Mouse (Mus musculus) CH12.LX (cell line): ENCODE measurements around the gene Dkc1. TPM values are rescaled to one million over a fixed set of nuclear protein-coding genes. Genes with fewer than 3 reads are reported as not detected.
A peak's percentile ranks its signal among the peaks of the same experiment; 100 is the strongest.

Source experiments
- DNase-seq: peaks from one replicate; pipeline ENCODE4 v3.0.0-alpha.2; 2013; ENCODE audit errors: extremely low read depth
- H3K27ac ChIP-seq: 2 replicates; pipeline ENCODE4 v1.5.1; 2012; ENCODE audit warnings: low read depth, mild to moderate bottlenecking, control low read depth, moderate library complexity; ENCODE audit not compliant: insufficient read depth
- H3K27me3 ChIP-seq: replicated peaks from 2 replicates; pipeline ENCODE3; 2012; ENCODE audit warnings: inconsistent platforms
- H3K36me3 ChIP-seq, 2 experiments: replicated peaks in 1 of 2; 2 replicates each; pipeline versions ENCODE3 to v1.6.1; 2012; ENCODE audit warnings: inconsistent platforms in 1 of 2, low read length in 1 of 2, mild to moderate bottlenecking in 1 of 2, mixed read lengths in 1 of 2, moderate library complexity in 1 of 2; ENCODE audit not compliant: control insufficient read depth in 1 of 2, insufficient read depth in 1 of 2
- H3K4me1 ChIP-seq, 2 experiments: 2 replicates each; pipeline ENCODE4 v1.6.1; 2012; ENCODE audit warnings: inconsistent platforms in 1 of 2, moderate library complexity in 1 of 2; ENCODE audit not compliant: insufficient read depth in 2 of 2, control insufficient read depth in 1 of 2
- H3K4me2 ChIP-seq: 2 replicates; pipeline ENCODE4 v1.6.1; 2012; ENCODE audit warnings: low read depth, mild to moderate bottlenecking, control low read depth; ENCODE audit not compliant: poor library complexity, insufficient read depth, severe bottlenecking
- H3K4me3 ChIP-seq, 3 experiments: fragments of 150-350 bp in 1 of 3; sonication (generic) in 1 of 3; replicated peaks in 1 of 3; 2 replicates each; pipeline versions ENCODE3 to v1.5.1; 2011 to 2012; ENCODE audit warnings: low read depth in 2 of 3, low read length in 2 of 3, mild to moderate bottlenecking in 2 of 3, moderate library complexity in 2 of 3, control low read depth in 1 of 3, improper control_type of control experiment in 1 of 3, inconsistent platforms in 1 of 3, mixed read lengths in 1 of 3; ENCODE audit not compliant: poor library complexity in 1 of 3
- H3K79me2 ChIP-seq: replicated peaks from 2 replicates; pipeline ENCODE4 v1.6.1; 2012; ENCODE audit warnings: mild to moderate bottlenecking, moderate library complexity; ENCODE audit not compliant: control insufficient read depth, poor library complexity, insufficient read depth, severe bottlenecking; ENCODE audit errors: extremely low read depth
- H3K9ac ChIP-seq: 2 replicates; pipeline ENCODE4 v1.6.1; 2012; ENCODE audit warnings: low read depth, mild to moderate bottlenecking, control low read depth, moderate library complexity; ENCODE audit not compliant: insufficient read depth
- H3K9me3 ChIP-seq: replicated peaks from 2 replicates; pipeline ENCODE3; 2012; ENCODE audit warnings: low read length, inconsistent platforms, mixed read lengths
- CHD2 ChIP-seq: IDR thresholded peaks from 2 replicates; pipeline ENCODE4 v1.6.1; 2011; ENCODE audit warnings: low read length, improper control_type of control experiment
- CTCF ChIP-seq, 2 experiments: IDR thresholded peaks in 1 of 2; conservative IDR thresholded peaks in 1 of 2; 2 replicates each; pipeline ENCODE4 v1.5.1; 2011 to 2012; ENCODE audit warnings: low read depth in 2 of 2, low read length in 2 of 2, improper control_type of control experiment in 1 of 2, inconsistent platforms in 1 of 2, mild to moderate bottlenecking in 1 of 2, moderate library complexity in 1 of 2
- ELF1 ChIP-seq: IDR thresholded peaks from 2 replicates; pipeline ENCODE4 v1.6.1; 2014; ENCODE audit warnings: low read depth, mild to moderate bottlenecking, inconsistent platforms, low read length, improper control_type of control experiment
- EP300 ChIP-seq: IDR thresholded peaks from 2 replicates; pipeline ENCODE4 v1.6.1; 2011; ENCODE audit warnings: low read length, improper control_type of control experiment
- ETS1 ChIP-seq: conservative IDR thresholded peaks from 2 replicates; pipeline ENCODE4 v1.6.1; 2012; ENCODE audit warnings: low read depth, mild to moderate bottlenecking, inconsistent platforms, low read length, improper control_type of control experiment, moderate library complexity
- HCFC1 ChIP-seq: IDR thresholded peaks from 2 replicates; pipeline ENCODE4 v1.6.1; 2012; ENCODE audit warnings: low read depth, mild to moderate bottlenecking, inconsistent platforms, low read length, improper control_type of control experiment
- IRF4 ChIP-seq: IDR thresholded peaks from 2 replicates; pipeline ENCODE4 v1.6.1; 2014; ENCODE audit warnings: low read depth, mild to moderate bottlenecking, inconsistent platforms, low read length, improper control_type of control experiment
- JUND ChIP-seq: conservative IDR thresholded peaks from 2 replicates; pipeline ENCODE4 v1.6.1; 2011; ENCODE audit warnings: low read depth, low read length, improper control_type of control experiment
- MAX ChIP-seq: IDR thresholded peaks from 2 replicates; pipeline ENCODE4 v1.6.1; 2011; ENCODE audit warnings: low read length, improper control_type of control experiment
- MAZ ChIP-seq: IDR thresholded peaks from 2 replicates; pipeline ENCODE4 v1.6.1; 2012; ENCODE audit warnings: low read depth, mild to moderate bottlenecking, inconsistent platforms, low read length, improper control_type of control experiment, moderate library complexity
- MEF2A ChIP-seq: IDR thresholded peaks from 2 replicates; pipeline ENCODE4 v1.6.1; 2014; ENCODE audit warnings: low read depth, mild to moderate bottlenecking, inconsistent platforms, low read length, improper control_type of control experiment, borderline replicate concordance
- MYC ChIP-seq: IDR thresholded peaks from 2 replicates; pipeline ENCODE4 v1.6.1; 2011; ENCODE audit warnings: low read depth, mild to moderate bottlenecking, improper control_type of control experiment, low read length
- PAX5 ChIP-seq: IDR thresholded peaks from 2 replicates; pipeline ENCODE4 v1.6.1; 2012; ENCODE audit warnings: low read length, inconsistent platforms, mixed read lengths
- POLR2AphosphoS2 ChIP-seq: IDR thresholded peaks from 2 replicates; pipeline ENCODE4 v1.6.1; 2011; ENCODE audit warnings: low read depth, low read length, improper control_type of control experiment
- RAD21 ChIP-seq: IDR thresholded peaks from 2 replicates; pipeline ENCODE4 v1.6.1; 2011; ENCODE audit warnings: low read depth, mild to moderate bottlenecking, low read length, improper control_type of control experiment, moderate library complexity
- SMC3 ChIP-seq: IDR thresholded peaks from 2 replicates; pipeline ENCODE4 v1.6.1; 2011; ENCODE audit warnings: low read depth, low read length, improper control_type of control experiment
- dilution Hi-C: fragments of 300-500 bp; cut with MboI; formaldehyde crosslinking; loops from 2 replicates; pipeline ENCODE4 v1.14.3; 2020; ENCODE audit warnings: low sequenced_read_pairs; ENCODE audit not compliant: extremely low pct_unique_long_range_greater_than_20kb, extremely low pct_ligation_motif_present
- in situ Hi-C: fragments of 300-500 bp; cut with MboI; formaldehyde crosslinking; loops from 3 replicates; pipeline ENCODE4 v1.14.3; 2019; ENCODE audit warnings: low sequenced_read_pairs, low pct_ligation_motif_present, low pct_unique_long_range_greater_than_20kb, mixed read lengths
- polyA plus RNA-seq: library from polyadenylated mRNA; unstranded; fragments of >175 nt; gene quantifications from 2 replicates; pipeline ENCODE4 v1.2.1, GENCODE M21; 2012; ENCODE audit warnings: low read depth; ENCODE audit not compliant: insufficient read length
- total RNA-seq, 2 experiments: library from RNA; depleted of rRNA; stranded (reverse); fragments of 300-350 nt in 1 of 2; fragments of >200 nt in 1 of 2; gene quantifications; 2 replicates each; pipeline ENCODE4 v1.2.3; 2012 to 2014

Dkc1 gene
- total and polyA plus RNA-seq, 3 experiments = 110 to 273 (median 260) TPM

DNA sequence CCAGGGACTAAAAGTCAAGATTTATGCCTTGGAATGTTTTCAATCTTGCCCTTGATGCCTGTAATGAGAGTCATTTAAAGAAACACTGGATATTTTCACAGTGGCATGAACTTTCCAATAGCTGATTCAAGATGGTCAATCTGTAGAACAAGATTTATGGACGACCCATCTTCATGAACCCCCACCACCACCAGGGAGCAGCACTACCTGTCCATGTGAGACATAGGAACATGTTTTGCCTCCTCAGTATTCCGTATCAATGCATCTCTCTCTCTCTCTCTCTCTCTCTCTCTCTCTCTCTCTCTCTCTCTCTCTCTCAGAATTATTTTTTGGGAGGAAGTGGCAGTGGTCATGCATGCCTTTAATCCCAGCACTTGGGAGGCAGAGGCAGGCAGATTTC, 13.3 kb upstream of the Dkc1 start:
- Histone ChIP-seq H3K4me2 (no peak overlapping the region), H3K9ac (no peak overlapping the region), H3K9me3 (no peaks in the 10 kb centered on the region), H3K27ac (no peak overlapping the region), H3K79me2 (no peaks in the 10 kb centered on the region), H3K4me3 (no peak overlapping the region), H3K27me3 (no peaks in the 10 kb centered on the region), H3K36me3 (no peaks in the 10 kb centered on the region), H3K4me1 (peaks cover 0 to 3% of the 10 kb centered on the region in 2 experiments; a peak in 1 of 4 replicates)
- TF ChIP-seq JUND = no peak
- TF ChIP-seq CTCF (conservative IDR thresholded peaks at IDR 0.05 in 1 of 2, IDR thresholded peaks at IDR 0.05 in 1 of 2; ENCODE audit: low read depth in 2 of 2, low read length in 2 of 2) = peak in 1 of 2 experiments; percentile 56; a peak in 2 of 4 replicates
- TF ChIP-seq ETS1 = no peak
- TF ChIP-seq SMC3 = peak; percentile 52
- peak; percentile 30 for TF ChIP-seq RAD21
- no peak for TF ChIP-seq MYC
- dilution Hi-C loops = no loop called here
- in situ Hi-C loops = no loop called here
- no peak for DNase-seq

GRCm38 (mm10) chrX:75083982-75084773, 11.5 kb upstream of the Dkc1 start:
- no peak for DNase-seq
- no peaks in the 10 kb centered on the region for H3K27me3 ChIP-seq
- peak overlapping the region; percentile 54; the same call in 1 of the 2 replicates for H3K9ac ChIP-seq
- no peaks in the 10 kb centered on the region for H3K9me3 ChIP-seq
- peaks cover 0 to 3% of the 10 kb centered on the region in 2 experiments; a peak in 1 of 4 replicates for H3K4me1 ChIP-seq
- no peak overlapping the region for H3K27ac ChIP-seq
- peak overlapping the region; percentile 32 to 86 (median 57) for H3K4me3 ChIP-seq
- H3K79me2 ChIP-seq = no peaks in the 10 kb centered on the region
- dilution Hi-C loops = no loop called here
- H3K4me2 ChIP-seq = peak overlapping the region; percentile 74
- TF ChIP-seq ETS1 = no peak
- TF ChIP-seq MAZ = no peak
- no peak for TF ChIP-seq SMC3
- H3K36me3 ChIP-seq = no peaks in the 10 kb centered on the region
- in situ Hi-C loops = no loop called here

DNA sequence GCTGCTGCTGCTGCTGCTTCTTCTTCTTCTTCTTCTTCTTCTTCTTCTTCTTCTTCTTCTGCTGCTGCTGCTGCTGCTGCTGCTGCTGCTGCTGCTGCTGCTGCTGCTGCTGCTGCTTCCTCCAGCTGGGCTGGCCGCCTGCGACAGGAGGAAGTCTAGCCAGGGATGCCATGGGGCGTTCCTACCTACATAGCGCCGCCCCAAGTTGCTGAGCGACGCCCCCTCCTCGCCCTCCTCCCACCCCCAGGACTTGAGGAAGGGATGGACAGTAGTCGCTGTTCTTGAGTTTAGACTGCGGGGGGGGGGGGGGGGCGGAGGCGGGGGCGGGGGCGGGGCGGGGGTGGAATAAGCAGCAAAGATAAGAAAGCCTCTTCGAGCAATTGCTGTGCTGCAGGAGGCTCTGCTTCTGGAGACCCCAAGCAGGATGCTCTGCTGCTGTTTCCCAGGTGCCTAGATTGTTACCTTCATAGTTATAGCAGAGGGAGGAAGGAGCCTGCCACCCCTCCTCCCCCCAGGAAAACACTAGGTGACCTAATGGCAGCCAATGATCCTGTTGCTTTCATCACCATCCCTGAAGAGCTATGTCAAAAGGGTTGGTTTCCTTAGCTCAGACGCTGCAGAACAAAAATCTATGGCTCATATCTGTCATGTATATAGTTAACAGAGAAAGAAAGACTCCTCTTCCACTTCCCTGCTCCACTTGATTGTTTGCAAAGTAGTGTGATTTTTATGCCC, 10.7 kb upstream of the Dkc1 start, which contains the start of gene Gab3:
TSS of gene Gab3 (minus strand) at position 685 of the 735 bp plus-strand sequence.
- DNase-seq = peak; percentile 63
- H3K27ac ChIP-seq = no peak within 1 kb of the TSS
- H3K4me2 ChIP-seq = peak within 1 kb of the TSS; percentile 74
- no peaks in the 10 kb centered on the region for H3K9me3 ChIP-seq
- no peaks in the 10 kb centered on the region for H3K36me3 ChIP-seq
- dilution Hi-C loops = no loop called here
- in situ Hi-C loops = no loop called here
- H3K27me3 ChIP-seq = no peaks in the 10 kb centered on the region
- TF ChIP-seq MAX (no peak), IRF4 (no peak), POLR2AphosphoS2 (no peak), CHD2 (no peak), ELF1 (no peak), EP300 (no peak), MEF2A (no peak), PAX5 (no peak), MAZ (no peak), HCFC1 (no peak)
- H3K79me2 ChIP-seq = no peaks in the 10 kb centered on the region
- peaks cover 0 to 3% of the 10 kb centered on the region in 2 experiments; a peak in 1 of 4 replicates for H3K4me1 ChIP-seq
- H3K4me3 ChIP-seq = peak within 1 kb of the TSS; percentile 32 to 86 (median 57)
- H3K9ac ChIP-seq = peak within 1 kb of the TSS; percentile 54; the same call in 1 of the 2 replicates
